Mouse (Mus musculus) forebrain, embryonic 12.5 days (tissue): ENCODE results near the gene Fbln2. TPM values are rescaled to one million over a fixed set of nuclear protein-coding genes. Genes with fewer than 3 reads are reported as not detected.

Source experiments
- ATAC-seq: fragments of 200-750 bp; cut with Nextera tagmentation; 2 replicates; pipeline ENCODE4 v1.8.0; 2017; ENCODE audit warnings: moderate TSS enrichment; ENCODE audit not compliant: low FRiP score
- H3K27ac ChIP-seq: fragments of 300-500 bp; sonication (generic); 2 replicates; pipeline ENCODE4 v1.5.1; 2016; ENCODE audit warnings: mild to moderate bottlenecking
- H3K27me3 ChIP-seq: fragments of 300-500 bp; sonication (generic); 2 replicates; pipeline ENCODE4 v1.6.1; 2016; ENCODE audit warnings: mild to moderate bottlenecking
- H3K36me3 ChIP-seq: fragments of 300-500 bp; sonication (generic); replicated peaks from 2 replicates; pipeline ENCODE4 v1.6.1; 2016; ENCODE audit warnings: mild to moderate bottlenecking
- H3K4me1 ChIP-seq: fragments of 300-500 bp; sonication (generic); 2 replicates; pipeline ENCODE4 v1.6.1; 2016
- H3K4me2 ChIP-seq: fragments of 300-500 bp; sonication (generic); 2 replicates; pipeline ENCODE4 v1.6.1; 2016; ENCODE audit warnings: mild to moderate bottlenecking, moderate library complexity
- H3K4me3 ChIP-seq: fragments of 300-500 bp; sonication (generic); replicated peaks from 2 replicates; pipeline ENCODE4 v1.5.1; 2016; ENCODE audit warnings: mild to moderate bottlenecking
- H3K9ac ChIP-seq: fragments of 300-500 bp; sonication (generic); 2 replicates; pipeline ENCODE4 v1.6.1; 2016; ENCODE audit warnings: mild to moderate bottlenecking
- H3K9me3 ChIP-seq: fragments of 300-500 bp; sonication (generic); 2 replicates; pipeline ENCODE4 v1.6.1; 2016
- WGBS: fragments of 180-500 bp; shearing (Covaris S2); methylation state at CpG from one replicate; pipeline ENCODE4 v1.1.7; 2016; 5-methylcytosine and 5-hydroxymethylcytosine counted together
- polyA plus RNA-seq: library from polyadenylated mRNA; unstranded; fragments of >200 nt; fragmentation: Nextera tagmentation; extraction: Ambion mirVana; gene quantifications from 2 replicates; pipeline ENCODE4 v1.2.1, GENCODE M21; 2016

The Fbln2 gene
- polyA plus RNA-seq, 1 experiment from 2014 or later = 45.6 TPM

DNA sequence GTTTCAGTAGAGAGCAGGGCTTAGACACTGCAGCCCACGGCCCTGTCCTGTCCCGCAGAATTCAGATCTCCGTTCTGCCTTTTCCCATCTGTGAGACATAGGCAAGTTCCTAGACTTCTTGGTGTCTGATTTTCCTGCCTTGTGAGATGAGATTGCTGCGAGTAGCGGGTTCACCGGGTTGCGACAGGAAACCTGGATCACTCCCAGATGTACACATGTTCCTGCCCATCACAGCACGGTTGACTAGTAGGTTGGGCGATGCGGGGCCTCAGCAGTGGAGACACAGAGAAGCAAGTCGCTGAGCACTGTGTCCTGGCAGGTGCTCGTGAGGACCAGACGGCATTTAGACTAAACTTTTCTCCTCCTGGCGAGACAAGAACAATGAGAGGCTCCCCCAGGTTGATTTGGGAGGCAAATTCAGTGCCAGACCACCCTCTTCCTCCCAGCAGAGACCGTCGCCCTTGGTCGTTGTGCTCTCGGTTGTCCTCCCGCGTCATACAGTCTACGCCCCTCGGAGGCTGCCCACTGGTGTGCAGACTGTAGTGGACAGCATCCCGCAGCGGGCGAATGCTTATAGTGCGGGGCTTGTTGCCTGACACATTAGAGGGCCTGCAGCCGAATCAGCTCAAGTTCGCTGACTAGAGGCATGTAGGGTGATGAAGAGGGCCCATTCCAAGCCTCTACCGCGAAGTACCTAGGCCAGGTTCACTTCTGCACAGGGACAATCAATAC is 73.7 kb downstream of the Fbln2 start:
- H3K27ac ChIP-seq = no peak overlapping the region
- peaks cover 22% of the 10 kb centered on the region; the same call in 1 of the 2 replicates for H3K27me3 ChIP-seq

DNA sequence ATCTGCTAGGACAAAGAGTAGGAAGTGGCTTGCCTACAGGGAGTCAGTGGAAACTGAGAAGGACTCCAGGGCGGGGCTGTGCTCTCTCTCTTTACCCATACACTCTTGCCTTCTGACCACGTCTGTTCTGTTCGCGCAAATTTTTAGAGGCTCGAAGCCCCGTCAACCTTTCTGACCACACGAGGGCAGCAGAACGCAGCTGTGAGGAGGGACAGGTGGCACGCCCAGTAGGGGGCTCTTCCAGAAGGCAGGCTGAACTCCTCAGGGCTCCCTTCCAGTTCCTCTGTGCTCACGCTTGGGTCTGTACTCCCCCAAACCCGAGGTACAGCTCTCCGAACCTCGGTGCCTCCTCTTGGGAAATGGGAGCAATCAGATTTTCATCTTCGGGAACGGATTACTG is 74.4 kb downstream of the Fbln2 start:
- Histone ChIP-seq H3K36me3 (no peaks in the 10 kb centered on the region), H3K9ac (no peak overlapping the region), H3K4me2 (peak overlapping the region; percentile 11), H3K27me3 (peaks cover 22% of the 10 kb centered on the region; the same call in 1 of the 2 replicates), H3K4me3 (no peak overlapping the region), H3K4me1 (peaks cover 45% of the 10 kb centered on the region), H3K9me3 (no peaks in the 10 kb centered on the region), H3K27ac (0 out of 2 replicates have a peak overlapping the region, but pooled peaks have one; percentile 47)
- 4% methylated on average over 15 of the region's 15 CpGs for WGBS
- no peak for ATAC-seq

More for the DNA sequence above, 73.7 kb downstream of the Fbln2 start:
- Histone ChIP-seq H3K9me3 (no peaks in the 10 kb centered on the region), H3K9ac (peak overlapping the region; percentile 54; the same call in 1 of the 2 replicates), H3K4me1 (peaks cover 45% of the 10 kb centered on the region), H3K4me3 (peak overlapping the region; percentile 33), H3K36me3 (no peaks in the 10 kb centered on the region), H3K4me2 (peak overlapping the region; percentile 69)
- no peak; the same call in 1 of the 2 replicates for ATAC-seq
- 27% methylated on average over 30 of the region's 30 CpGs for WGBS

DNA sequence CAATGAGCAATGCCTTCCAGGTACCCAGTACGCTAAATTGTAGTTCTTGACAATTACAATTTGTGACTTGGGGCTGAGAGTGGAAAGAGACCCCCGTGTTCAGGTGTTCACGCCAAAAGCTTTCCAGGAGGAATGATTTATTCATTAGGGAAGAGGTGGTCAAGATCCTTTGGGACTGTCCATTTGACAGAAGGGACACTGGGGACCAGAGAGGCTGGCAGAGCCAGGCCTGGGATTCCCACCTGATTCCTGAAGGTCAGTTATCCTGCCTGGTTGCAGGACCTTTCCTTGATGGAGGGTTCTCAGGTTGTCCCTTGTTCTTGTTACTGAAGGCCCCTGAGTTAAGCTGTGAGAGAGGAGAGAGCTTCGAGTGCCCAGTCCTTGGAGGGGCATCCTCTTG is 74.9 kb downstream of the Fbln2 start:
- H3K4me3 ChIP-seq = no peak overlapping the region
- H3K4me2 ChIP-seq = no peak overlapping the region
- WGBS = 68% methylated on average over 4 of the region's 4 CpGs
- no peaks in the 10 kb centered on the region for H3K9me3 ChIP-seq
- peaks cover 18% of the 10 kb centered on the region; the same call in 1 of the 2 replicates for H3K27me3 ChIP-seq
- H3K36me3 ChIP-seq = no peaks in the 10 kb centered on the region
- peak overlapping the region; percentile 47 for H3K27ac ChIP-seq
- peaks cover 45% of the 10 kb centered on the region for H3K4me1 ChIP-seq
- H3K9ac ChIP-seq = no peak overlapping the region
- no peak for ATAC-seq

DNA sequence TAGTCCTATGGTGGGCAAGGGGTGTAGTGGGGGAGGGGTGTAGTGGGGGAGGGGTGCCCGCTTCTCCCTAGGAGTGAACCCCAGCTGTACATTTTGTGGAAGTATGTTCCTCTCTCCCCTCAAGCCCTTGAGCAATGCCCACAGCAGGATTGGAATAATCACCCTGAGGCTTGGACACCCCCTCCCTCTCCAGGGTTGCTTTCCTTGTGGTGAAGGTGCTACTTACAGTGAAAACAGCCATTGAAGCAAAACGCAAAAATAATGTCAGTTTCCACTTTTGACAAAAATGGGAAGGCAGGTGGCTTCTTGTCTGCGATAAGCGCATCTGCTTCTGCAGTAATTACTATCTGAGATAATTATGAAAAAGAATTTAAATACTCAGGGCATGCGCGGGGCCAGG is 75.4 kb downstream of the Fbln2 start:
- Histone ChIP-seq H3K27me3 (peaks cover 18% of the 10 kb centered on the region; the same call in 1 of the 2 replicates), H3K4me3 (no peak overlapping the region), H3K36me3 (no peaks in the 10 kb centered on the region), H3K9me3 (no peaks in the 10 kb centered on the region), H3K9ac (no peak overlapping the region), H3K4me2 (no peak overlapping the region), H3K27ac (peak overlapping the region; percentile 47; the same call in 1 of the 2 replicates), H3K4me1 (peaks cover 45% of the 10 kb centered on the region)
- ATAC-seq = no peak
- WGBS = 67% methylated on average over 6 of the region's 6 CpGs

DNA sequence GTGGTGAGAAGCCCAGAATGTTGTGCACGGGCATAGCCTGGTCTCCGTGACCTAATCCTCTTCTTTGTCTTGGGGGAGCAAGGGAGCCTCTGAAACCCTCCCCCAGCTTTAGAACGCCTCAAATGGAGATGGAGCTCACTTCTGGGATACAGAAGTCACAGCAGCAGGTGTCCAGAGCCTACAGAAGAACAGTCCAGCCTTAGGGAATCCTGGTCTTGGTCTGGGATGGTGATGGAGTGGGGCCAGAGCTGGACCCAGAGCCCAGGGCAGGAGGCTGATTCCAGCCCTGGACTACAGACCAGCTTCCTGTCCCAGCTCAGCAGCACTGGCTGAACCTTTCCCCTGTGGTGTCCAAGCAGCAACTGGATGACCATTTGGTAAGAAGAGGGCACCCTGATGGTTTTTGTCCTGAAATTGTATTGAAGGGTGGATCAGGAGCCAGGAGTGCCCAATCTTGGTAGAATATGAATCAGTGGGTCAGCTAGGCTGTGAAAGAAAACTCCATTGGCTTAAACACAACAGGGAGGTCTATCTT is 76.1 kb downstream of the Fbln2 start:
- ATAC-seq = no peak
- no peak overlapping the region for H3K9ac ChIP-seq
- peaks cover 18% of the 10 kb centered on the region; the same call in 1 of the 2 replicates for H3K27me3 ChIP-seq
- H3K4me1 ChIP-seq = peaks cover 45% of the 10 kb centered on the region
- H3K27ac ChIP-seq = no peak overlapping the region
- 49% methylated on average over 3 of the region's 3 CpGs for WGBS
- H3K36me3 ChIP-seq = no peaks in the 10 kb centered on the region
- H3K4me3 ChIP-seq = no peak overlapping the region
- no peak overlapping the region for H3K4me2 ChIP-seq
- no peaks in the 10 kb centered on the region for H3K9me3 ChIP-seq

DNA sequence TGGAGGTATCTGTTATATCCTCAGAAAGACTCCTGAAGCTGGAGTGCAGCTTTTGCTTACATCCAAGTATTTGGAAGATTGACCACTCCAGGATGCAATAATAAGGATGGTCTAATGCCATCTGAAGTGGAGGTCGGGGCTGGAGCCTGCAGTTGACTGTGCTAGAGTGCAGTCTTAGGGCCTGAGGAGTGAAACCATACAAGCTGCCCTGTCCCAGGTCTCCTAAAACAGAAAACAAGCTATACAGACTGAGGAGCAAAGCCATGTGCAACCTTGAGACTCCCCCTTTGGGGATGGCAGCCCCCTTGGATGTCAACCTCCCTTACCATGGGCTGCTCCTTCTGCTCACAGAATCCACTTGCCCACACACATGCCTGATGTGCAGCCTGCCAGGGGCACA is 76.7 kb downstream of the Fbln2 start:
- Histone ChIP-seq H3K27ac (no peak overlapping the region), H3K4me1 (peaks cover 45% of the 10 kb centered on the region), H3K9me3 (no peaks in the 10 kb centered on the region), H3K4me3 (no peak overlapping the region), H3K36me3 (no peaks in the 10 kb centered on the region), H3K4me2 (no peak overlapping the region), H3K9ac (no peak overlapping the region), H3K27me3 (peaks cover 18% of the 10 kb centered on the region; the same call in 1 of the 2 replicates)
- no peak for ATAC-seq
- 77% methylated on average over 1 of the region's 1 CpGs for WGBS

DNA sequence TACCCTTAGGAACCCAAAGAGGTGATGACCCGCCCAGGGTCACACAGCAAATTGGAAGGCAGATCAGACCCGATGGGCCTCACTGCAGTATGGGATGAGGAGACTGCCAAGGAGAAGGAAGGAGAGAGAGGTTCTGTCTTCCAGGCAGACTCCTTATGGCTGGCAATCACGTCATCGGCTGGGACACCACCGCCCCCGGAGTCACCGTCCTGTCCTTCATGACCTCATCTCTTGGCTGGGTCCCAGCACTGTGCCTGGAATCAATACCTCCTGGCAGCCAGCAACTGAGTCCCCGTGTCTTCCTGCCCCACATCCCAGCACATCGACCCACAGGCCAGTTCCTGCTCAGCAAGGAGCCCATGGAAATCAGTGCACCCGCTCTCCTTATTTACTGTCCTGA is 78.7 kb downstream of the Fbln2 start:
- peaks cover 11% of the 10 kb centered on the region; the same call in 1 of the 2 replicates for H3K27me3 ChIP-seq
- no peak for ATAC-seq
- H3K4me3 ChIP-seq = no peak overlapping the region

DNA sequence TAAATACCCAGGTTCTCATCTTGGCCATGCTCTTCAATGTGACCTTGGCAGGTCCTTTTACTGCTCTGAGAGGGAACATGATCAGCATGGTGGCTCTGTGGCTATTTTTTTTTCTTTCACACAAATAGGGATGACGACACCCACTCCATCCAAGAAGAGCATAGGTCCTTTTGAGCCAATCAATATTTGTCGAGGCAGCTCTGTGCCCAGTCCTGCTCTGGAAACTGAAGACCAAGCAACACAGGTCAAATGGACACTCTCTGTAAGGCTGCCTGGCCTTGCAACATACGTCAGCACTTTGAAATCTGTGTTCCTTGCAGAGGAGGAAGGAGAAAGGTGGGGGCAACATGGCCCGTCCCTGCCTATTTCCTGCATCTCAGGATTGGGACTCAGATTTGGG is 83.2 kb downstream of the Fbln2 start:
- H3K9me3 ChIP-seq = no peaks in the 10 kb centered on the region
- no peak for ATAC-seq
- no peaks in the 10 kb centered on the region for H3K27me3 ChIP-seq
- no peak overlapping the region for H3K27ac ChIP-seq
- peaks cover 19% of the 10 kb centered on the region for H3K4me1 ChIP-seq
- no peak overlapping the region for H3K4me3 ChIP-seq
- H3K36me3 ChIP-seq = no peaks in the 10 kb centered on the region
- no peak overlapping the region for H3K4me2 ChIP-seq
- 85% methylated on average over 4 of the region's 4 CpGs for WGBS
- H3K9ac ChIP-seq = no peak overlapping the region

More for the DNA sequence above, 78.7 kb downstream of the Fbln2 start:
- Histone ChIP-seq H3K4me2 (no peak overlapping the region), H3K4me1 (peaks cover 25% of the 10 kb centered on the region), H3K9ac (no peak overlapping the region), H3K27ac (no peak overlapping the region), H3K36me3 (no peaks in the 10 kb centered on the region), H3K9me3 (no peaks in the 10 kb centered on the region)
- 91% methylated on average over 10 of the region's 10 CpGs for WGBS

DNA sequence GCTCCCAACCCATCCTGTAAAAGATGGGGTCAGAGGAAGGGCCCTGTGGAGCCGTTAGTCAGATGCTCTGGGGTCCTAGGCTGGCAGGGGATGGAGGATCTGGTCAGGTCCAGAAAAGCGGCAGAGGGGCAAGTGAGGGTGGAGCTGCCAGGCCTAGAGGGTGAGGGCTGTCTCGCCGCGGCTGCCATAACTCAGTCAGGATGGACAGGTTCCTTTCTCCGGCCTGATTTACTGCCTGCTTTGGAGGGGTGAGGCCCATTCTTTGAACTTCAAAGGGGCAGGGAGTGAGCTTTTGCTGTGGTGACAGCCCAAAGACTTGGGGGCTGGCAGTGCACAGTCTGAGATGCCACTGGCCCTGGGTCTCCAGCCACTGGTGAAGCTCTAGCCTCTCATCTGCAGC is 86.6 kb downstream of the Fbln2 start:
- ATAC-seq = no peak
- Histone ChIP-seq H3K4me1 (peaks cover 46% of the 10 kb centered on the region), H3K9me3 (no peaks in the 10 kb centered on the region), H3K4me2 (no peak overlapping the region), H3K27ac (peak overlapping the region; percentile 25; the same call in 1 of the 2 replicates), H3K9ac (no peak overlapping the region), H3K27me3 (no peaks in the 10 kb centered on the region), H3K36me3 (no peaks in the 10 kb centered on the region), H3K4me3 (no peak overlapping the region)
- WGBS = 53% methylated on average over 6 of the region's 6 CpGs

DNA sequence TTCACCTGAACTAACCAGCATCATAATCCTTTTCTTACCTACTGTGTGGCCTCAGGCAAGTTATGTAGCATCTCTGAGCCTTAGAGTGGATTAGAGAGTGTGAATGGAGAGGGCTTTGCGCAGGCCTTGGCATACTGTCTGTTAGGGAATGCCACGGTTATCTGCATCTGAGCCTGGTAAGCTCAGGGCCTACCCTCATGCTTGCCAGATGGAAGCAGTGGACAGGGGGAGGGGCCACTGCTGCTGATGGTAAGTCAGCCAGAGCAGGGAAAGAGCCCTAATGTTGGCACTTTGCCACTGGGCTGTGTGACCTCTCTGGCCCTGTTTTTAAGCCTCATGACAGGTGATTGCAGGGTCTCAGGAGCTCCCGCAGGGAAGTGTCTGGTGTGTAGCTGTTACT is 87.8 kb downstream of the Fbln2 start:
- ATAC-seq = no peak
- 60% methylated on average over 3 of the region's 3 CpGs for WGBS
- Histone ChIP-seq H3K4me1 (peaks cover 46% of the 10 kb centered on the region), H3K9ac (no peak overlapping the region), H3K36me3 (no peaks in the 10 kb centered on the region), H3K4me3 (no peak overlapping the region), H3K4me2 (no peak overlapping the region), H3K27ac (0 out of 2 replicates have a peak overlapping the region, but pooled peaks have one; percentile 97), H3K9me3 (no peaks in the 10 kb centered on the region), H3K27me3 (no peaks in the 10 kb centered on the region)

DNA sequence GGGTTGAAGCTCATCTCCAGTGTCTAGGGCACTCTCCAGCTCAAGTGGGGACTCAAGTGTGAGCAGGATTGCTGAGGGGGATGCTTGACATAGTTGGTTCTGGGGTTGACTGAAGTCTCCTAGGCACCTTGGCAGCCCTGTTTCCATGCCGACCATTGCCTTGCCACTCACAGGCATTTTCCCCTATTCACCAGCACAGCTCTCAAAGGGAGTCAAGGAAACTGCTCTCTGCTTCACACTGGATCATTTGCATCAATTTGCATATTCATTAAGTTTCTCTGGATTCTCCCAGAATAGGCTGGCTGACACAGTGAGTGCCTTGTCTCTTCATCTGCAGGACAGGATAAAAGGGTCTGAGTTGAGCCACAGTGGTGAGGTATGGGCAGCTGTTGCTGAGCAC is 89.6 kb downstream of the Fbln2 start:
- no peaks in the 10 kb centered on the region for H3K9me3 ChIP-seq
- H3K36me3 ChIP-seq = no peaks in the 10 kb centered on the region
- WGBS = 5% methylated on average over 1 of the region's 1 CpGs
- H3K4me3 ChIP-seq = no peak overlapping the region
- H3K4me1 ChIP-seq = peaks cover 46% of the 10 kb centered on the region
- H3K9ac ChIP-seq = no peak overlapping the region
- no peaks in the 10 kb centered on the region for H3K27me3 ChIP-seq
- H3K4me2 ChIP-seq = peak overlapping the region; percentile 34
- peak; percentile 94 for ATAC-seq
- H3K27ac ChIP-seq = peak overlapping the region; percentile 97

DNA sequence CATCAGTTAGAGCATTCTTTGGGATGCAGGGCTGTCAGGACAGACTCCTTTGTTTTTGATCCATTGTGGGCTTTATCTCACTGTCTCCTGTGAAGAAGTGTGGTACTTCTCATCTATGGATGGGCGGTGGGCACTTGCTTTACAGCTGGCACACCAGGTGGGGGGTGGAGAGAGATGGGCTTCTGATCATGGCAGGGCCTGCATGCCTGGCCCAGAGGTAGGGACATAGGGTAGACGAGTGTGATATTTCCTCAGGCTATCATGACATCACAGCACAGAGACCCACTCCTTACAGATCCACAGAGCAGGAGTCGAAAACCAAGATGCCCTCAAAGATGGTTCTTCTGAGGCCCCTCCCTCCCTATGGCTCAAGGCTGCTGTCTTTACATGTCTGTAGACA is 90.1 kb downstream of the Fbln2 start:
- no peak overlapping the region for H3K9ac ChIP-seq
- WGBS = 51% methylated on average over 3 of the region's 3 CpGs

More for the DNA sequence above, 90.1 kb downstream of the Fbln2 start:
- H3K4me3 ChIP-seq = no peak overlapping the region
- no peaks in the 10 kb centered on the region for H3K36me3 ChIP-seq
- ATAC-seq = peak; percentile 45
- peak overlapping the region; percentile 97 for H3K27ac ChIP-seq
- H3K4me1 ChIP-seq = peaks cover 46% of the 10 kb centered on the region
- H3K27me3 ChIP-seq = no peaks in the 10 kb centered on the region
- H3K4me2 ChIP-seq = peak overlapping the region; percentile 4; the same call in 1 of the 2 replicates
- H3K9me3 ChIP-seq = no peaks in the 10 kb centered on the region
